Mouse (Mus musculus) liver, postnatal 0 days (tissue): Measurements from ENCODE around the gene Sppl2c. TPM values are rescaled to one million over a fixed set of nuclear protein-coding genes. Genes with fewer than 3 reads are reported as not detected.

Source experiments
- ATAC-seq: fragments of 200-750 bp; cut with Nextera tagmentation; 2 replicates; pipeline ENCODE4 v1.8.0; 2017; ENCODE audit warnings: mild to moderate bottlenecking, moderate library complexity
- DNase-seq: peaks from one replicate; pipeline ENCODE4 v3.0.0-alpha.2; 2016
- H3K27ac ChIP-seq: fragments of 300-500 bp; sonication (generic); 2 replicates; pipeline ENCODE4 v1.5.1; 2014; ENCODE audit warnings: antibody characterized with exemption, moderate library complexity, mild to moderate bottlenecking, low read depth
- H3K27me3 ChIP-seq: fragments of 300-500 bp; sonication (generic); 2 replicates; pipeline ENCODE4 v1.6.1; 2014; ENCODE audit warnings: low read length, control low read depth, mixed read lengths; ENCODE audit not compliant: insufficient read depth
- H3K36me3 ChIP-seq: fragments of 300-500 bp; sonication (generic); replicated peaks from 2 replicates; pipeline ENCODE4 v1.6.1; 2014; ENCODE audit warnings: mild to moderate bottlenecking, control low read depth, low read length, moderate library complexity, mixed read lengths; ENCODE audit not compliant: insufficient read depth
- H3K4me1 ChIP-seq: fragments of 300-500 bp; sonication (generic); 2 replicates; pipeline ENCODE4 v1.6.1; 2014; ENCODE audit warnings: antibody characterized with exemption, mild to moderate bottlenecking, control low read depth; ENCODE audit not compliant: insufficient read depth
- H3K4me2 ChIP-seq: fragments of 300-500 bp; sonication (generic); 2 replicates; pipeline ENCODE4 v1.6.1; 2014; ENCODE audit warnings: low read depth, mild to moderate bottlenecking, low read length, moderate library complexity, mixed read lengths
- H3K4me3 ChIP-seq: fragments of 300-500 bp; sonication (generic); 2 replicates; pipeline ENCODE4 v1.5.1; 2014; ENCODE audit warnings: low read depth, low read length
- H3K9ac ChIP-seq: fragments of 300-500 bp; sonication (generic); replicated peaks from 2 replicates; pipeline ENCODE4 v1.6.1; 2014; ENCODE audit warnings: mild to moderate bottlenecking, moderate library complexity
- H3K9me3 ChIP-seq: fragments of 300-500 bp; sonication (generic); 2 replicates; pipeline ENCODE4 v1.6.1; 2016; ENCODE audit warnings: mild to moderate bottlenecking, control low read depth, low read length, mixed read lengths
- CTCF ChIP-seq: sonication (generic); IDR thresholded peaks from 2 replicates; pipeline ENCODE4 v1.5.1; 2016; ENCODE audit warnings: antibody characterized with exemption, low read depth
- EP300 ChIP-seq: IDR thresholded peaks from 2 replicates; pipeline ENCODE4 v1.6.1; 2016; ENCODE audit warnings: antibody characterized with exemption, low read depth, mild to moderate bottlenecking
- WGBS: fragments of 180-500 bp; shearing (Covaris S2); extraction: QIAGEN DNeasy Blood & Tissue Kit; methylation state at CpG from one replicate; pipeline ENCODE4 v1.1.7; 2014; ENCODE audit not compliant: insufficient replicate concordance; 5-methylcytosine and 5-hydroxymethylcytosine counted together
- polyA plus RNA-seq: library from polyadenylated mRNA; unstranded; fragments of >200 nt; fragmentation: Nextera tagmentation; extraction: Ambion mirVana; gene quantifications from 2 replicates; pipeline ENCODE4 v1.2.1, GENCODE M21; 2015

The Sppl2c gene
- polyA plus RNA-seq, 1 experiment from 2014 or later, result not detected

- 7% methylated on average over 30 of the region's 30 CpGs for WGBS
Measured at GRCm38 (mm10) chr11:104233574-104234206, 47.6 kb downstream of the Sppl2c start.

GRCm38 (mm10) chr11:104234680-104235079, 48.6 kb downstream of the Sppl2c start:
- no peak overlapping the region for H3K4me3 ChIP-seq
- 38% methylated on average over 6 of the region's 6 CpGs for WGBS

More at GRCm38 (mm10) chr11:104233574-104234206, 47.6 kb downstream of the Sppl2c start:
- peaks cover 60% of the 10 kb centered on the region for H3K27me3 ChIP-seq
- no peak overlapping the region for H3K4me2 ChIP-seq
- H3K27ac ChIP-seq, result no peak overlapping the region
- no peak for ATAC-seq
- DNase-seq, result no peak
- H3K9ac ChIP-seq, result no peak overlapping the region
- H3K9me3 ChIP-seq, result no peaks in the 10 kb centered on the region
- H3K36me3 ChIP-seq, result no peaks in the 10 kb centered on the region
- H3K4me3 ChIP-seq, result no peak overlapping the region
- peaks cover 16% of the 10 kb centered on the region for H3K4me1 ChIP-seq
- TF ChIP-seq EP300, result no peak
- TF ChIP-seq CTCF, result no peak

GRCm38 (mm10) chr11:104235881-104236280, 49.8 kb downstream of the Sppl2c start:
- no peak for ATAC-seq
- Histone ChIP-seq H3K4me3 (no peak overlapping the region), H3K27ac (no peak overlapping the region), H3K4me2 (no peak overlapping the region), H3K36me3 (no peaks in the 10 kb centered on the region), H3K9me3 (no peaks in the 10 kb centered on the region), H3K27me3 (peaks cover 54% of the 10 kb centered on the region), H3K4me1 (peaks cover 11% of the 10 kb centered on the region), H3K9ac (no peak overlapping the region)
- TF ChIP-seq CTCF (no peak), EP300 (no peak)
- WGBS, result 48% methylated on average over 2 of the region's 2 CpGs
- DNase-seq, result no peak

More at GRCm38 (mm10) chr11:104234680-104235079, 48.6 kb downstream of the Sppl2c start:
- Histone ChIP-seq H3K36me3 (no peaks in the 10 kb centered on the region), H3K4me1 (peaks cover 16% of the 10 kb centered on the region), H3K27me3 (peaks cover 54% of the 10 kb centered on the region), H3K9ac (no peak overlapping the region), H3K4me2 (no peak overlapping the region), H3K9me3 (no peaks in the 10 kb centered on the region), H3K27ac (no peak overlapping the region)
- TF ChIP-seq EP300, result no peak
- no peak for TF ChIP-seq CTCF
- DNase-seq (no peak), ATAC-seq (no peak)

GRCm38 (mm10) chr11:104237226-104237625, 51.1 kb downstream of the Sppl2c start:
- no peak overlapping the region for H3K27ac ChIP-seq
- TF ChIP-seq EP300, result no peak
- WGBS, result 74% methylated on average over 7 of the region's 7 CpGs
- no peaks in the 10 kb centered on the region for H3K36me3 ChIP-seq
- H3K27me3 ChIP-seq, result peaks cover 44% of the 10 kb centered on the region
- H3K4me2 ChIP-seq, result no peak overlapping the region
- H3K9ac ChIP-seq, result no peak overlapping the region
- DNase-seq, result no peak
- ATAC-seq, result no peak
- H3K4me1 ChIP-seq, result peaks cover 2% of the 10 kb centered on the region
- H3K9me3 ChIP-seq, result no peaks in the 10 kb centered on the region
- no peak overlapping the region for H3K4me3 ChIP-seq

GRCm38 (mm10) chr11:104237958-104238747, 52.0 kb downstream of the Sppl2c start:
- ATAC-seq (no peak), DNase-seq (no peak)
- no peak overlapping the region for H3K27ac ChIP-seq
- no peak overlapping the region for H3K4me3 ChIP-seq
- H3K4me2 ChIP-seq, result no peak overlapping the region
- 53% methylated on average over 13 of the region's 13 CpGs for WGBS
- H3K9ac ChIP-seq, result no peak overlapping the region
- no peak for TF ChIP-seq EP300
- no peak for TF ChIP-seq CTCF
- H3K27me3 ChIP-seq, result peaks cover 34% of the 10 kb centered on the region
- H3K4me1 ChIP-seq, result no peaks in the 10 kb centered on the region
- no peaks in the 10 kb centered on the region for H3K36me3 ChIP-seq
- no peaks in the 10 kb centered on the region for H3K9me3 ChIP-seq

Other genes with a start within 250 kb of the Sppl2c start
- gene Nsf, start 232.3 kb upstream of the Sppl2c start, polyA plus RNA-seq, result 14.8 and 16.0 TPM in 2 replicates
- gene Arf2, start 219.6 kb upstream of the Sppl2c start, polyA plus RNA-seq, result 14.6 and 15.1 TPM in 2 replicates
- gene Crhr1, start 53.5 kb upstream of the Sppl2c start, polyA plus RNA-seq, result not detected in 2 replicates
- gene Mapt, start 45.1 kb downstream of the Sppl2c start, polyA plus RNA-seq, result 0.28 and 0.33 TPM in 2 replicates